Mouse (Mus musculus) embryonic fibroblast, embryonic 13.5 days (primary cell): Measurements from ENCODE around the gene Neurog3.

Source experiments
- CTCF ChIP-seq: IDR thresholded peaks from 2 replicates; pipeline ENCODE4 v1.5.1; 2011; ENCODE audit warnings: mild to moderate bottlenecking, control low read depth, low read length, moderate library complexity, borderline replicate concordance; ENCODE audit not compliant: insufficient read depth
- POLR2A ChIP-seq: IDR thresholded peaks from 2 replicates; pipeline ENCODE4 v1.6.1; 2011; ENCODE audit warnings: low read depth, mild to moderate bottlenecking, control low read depth, low read length, moderate library complexity

DNA sequence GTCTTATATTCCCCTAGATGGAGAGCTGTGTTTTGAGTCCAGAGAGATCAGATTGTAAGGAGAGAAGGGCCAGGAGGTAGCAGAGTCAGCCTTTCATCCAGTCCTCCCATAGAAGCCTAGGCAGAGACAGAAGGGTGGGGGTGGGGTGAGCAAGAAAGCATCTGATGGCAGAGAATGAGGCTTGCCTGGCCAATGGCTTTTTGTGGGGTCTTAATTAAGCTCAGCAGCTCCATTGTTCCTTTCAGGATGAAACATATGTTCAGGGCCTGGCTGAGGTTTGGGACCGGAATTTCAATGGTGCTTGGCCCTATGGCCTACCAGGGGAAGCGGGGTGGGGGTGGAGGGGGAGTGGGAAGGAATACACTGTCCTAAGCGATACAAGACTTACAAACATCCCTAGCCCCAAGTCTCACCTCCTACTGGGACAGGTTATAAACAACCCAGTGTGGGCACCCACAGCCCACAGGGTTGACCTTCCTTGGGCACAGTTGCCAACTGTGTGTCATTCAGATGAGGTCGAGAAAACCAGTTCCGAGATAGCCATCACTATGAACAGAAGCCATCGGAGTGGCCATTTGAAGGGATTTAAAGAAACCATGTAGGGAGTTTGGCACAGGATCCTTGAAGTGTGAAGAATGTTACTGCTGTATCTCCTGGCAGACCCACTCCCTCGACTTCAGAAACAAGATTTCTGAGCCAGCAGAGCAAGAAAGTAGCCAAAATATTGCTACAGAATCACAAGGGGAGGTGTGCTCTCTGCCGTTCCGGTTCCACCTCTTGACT lies 18.8 kb upstream of the Neurog3 start:
- no peak for TF ChIP-seq POLR2A
- no peak for TF ChIP-seq CTCF
